Mouse (Mus musculus): ENCODE data around the gene Donson.

Donson gene

DNA sequence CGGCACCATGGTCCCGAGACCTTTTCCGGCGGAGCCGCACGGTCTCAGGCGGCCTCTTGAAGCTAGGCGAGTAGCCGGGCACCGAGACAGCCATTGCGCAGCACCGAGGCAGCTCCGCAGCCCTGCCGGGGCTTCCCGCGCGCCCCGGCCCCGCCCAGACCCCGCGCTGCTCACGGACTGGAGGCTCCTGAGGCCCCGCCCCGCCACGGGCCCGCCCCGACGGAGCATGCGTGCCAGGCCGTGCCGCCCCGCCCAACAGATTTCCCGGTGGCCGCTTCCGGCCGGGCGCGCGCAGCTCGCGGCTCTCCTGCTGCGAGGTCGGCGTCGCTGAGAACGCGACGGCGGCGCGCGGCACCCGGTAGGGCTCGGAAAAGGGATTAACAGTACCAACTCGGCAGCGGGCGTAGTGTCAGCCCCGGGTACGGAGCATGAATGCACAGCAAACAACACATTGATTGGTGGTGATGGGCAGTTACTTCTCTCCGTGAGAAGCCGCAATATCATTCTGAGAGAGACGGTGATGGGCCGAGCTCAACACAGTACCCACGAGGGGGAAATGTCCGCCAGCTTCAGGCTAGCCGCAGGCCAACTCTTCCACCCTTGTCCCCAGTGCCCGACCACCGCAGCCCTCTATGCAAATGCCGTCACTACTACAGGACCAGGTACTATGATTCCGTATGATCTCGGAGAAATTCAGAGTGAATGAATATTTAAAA is at the start of gene Donson:
Gene Donson (minus strand): TSS at position 152 of the 716 bp plus-strand sequence.
- DNase-seq (ENCODE audit: low spot score in 2 of 2), result peak; percentile 91 to 97

DNA sequence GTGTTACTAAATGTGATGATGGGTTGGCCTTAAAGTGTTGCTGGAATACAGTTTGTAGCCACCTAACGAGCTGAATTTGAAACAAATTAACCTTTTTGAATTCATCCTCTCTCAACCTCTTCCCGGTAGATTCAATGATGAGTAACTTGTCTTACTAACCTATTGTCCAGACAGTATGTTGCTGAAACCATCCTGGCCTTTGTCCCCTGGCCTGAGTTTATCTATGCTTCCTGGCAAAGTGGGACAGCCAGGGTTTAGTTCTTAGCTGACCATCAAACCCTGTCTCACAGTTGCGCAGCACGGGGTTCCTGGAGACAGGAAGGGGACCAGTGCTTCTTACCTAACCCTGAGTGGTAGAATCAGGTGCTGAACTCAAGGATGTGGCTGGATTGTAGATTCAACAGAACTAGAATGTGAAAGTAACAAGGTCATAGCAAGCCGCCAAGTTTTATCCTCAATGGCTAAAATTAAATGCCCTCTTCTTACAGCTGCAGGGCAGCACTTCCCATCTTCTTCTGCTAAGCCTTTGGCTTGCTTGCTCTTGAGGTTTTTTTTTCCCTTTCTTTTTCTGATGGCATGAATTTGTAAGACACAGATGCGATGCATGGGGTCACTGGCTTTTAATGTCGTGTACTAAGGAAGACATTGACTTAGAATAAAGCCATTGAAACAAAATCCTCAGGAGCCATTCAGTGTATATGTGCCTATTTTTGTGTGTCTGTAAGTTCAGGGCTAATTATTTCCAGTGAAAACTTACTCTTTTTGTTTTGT is 47.7 kb upstream of the Donson start:
- no peak for DNase-seq (ENCODE audit: low spot score in 2 of 2)

DNA sequence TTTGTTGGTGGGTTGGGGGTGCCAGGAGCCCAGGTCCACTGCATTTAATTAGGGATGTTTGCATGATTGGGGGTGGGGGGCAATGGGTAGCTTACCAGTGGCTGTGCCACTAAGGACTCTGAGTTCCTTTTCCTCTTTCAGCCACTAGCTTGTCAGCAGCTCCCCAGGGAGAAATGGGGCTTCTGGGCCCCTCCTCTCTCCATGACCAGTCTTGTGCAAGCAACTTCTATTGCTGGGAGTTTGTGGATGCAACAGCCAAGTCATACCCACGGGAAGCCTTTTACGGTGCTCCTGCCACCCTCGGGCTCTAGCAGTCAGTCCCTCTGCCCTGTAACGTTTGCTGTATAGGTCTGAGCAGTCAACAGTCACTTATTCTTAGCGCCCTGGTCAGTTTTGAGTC is 46.2 kb upstream of the Donson start:
- no peak for DNase-seq (ENCODE audit: low spot score in 2 of 2)

DNA sequence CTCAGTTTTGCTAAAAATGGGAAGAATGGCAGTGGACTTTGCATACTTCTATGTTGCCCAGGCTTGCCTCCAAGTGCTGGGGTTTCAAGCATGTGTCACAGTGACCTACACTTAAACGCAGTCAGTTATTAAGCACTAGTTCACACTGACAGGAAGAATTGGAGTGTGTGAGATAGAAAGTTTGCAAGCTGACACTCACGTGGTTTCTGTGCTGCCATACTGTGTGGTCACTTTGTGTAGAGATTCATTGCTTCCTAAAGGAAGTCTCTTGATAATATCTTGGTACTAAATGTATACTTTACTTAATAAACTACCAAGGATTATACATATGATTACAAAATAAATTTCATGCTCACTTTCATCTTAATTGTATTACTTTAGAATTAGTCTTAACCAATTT is 44.2 kb upstream of the Donson start:
- DNase-seq (ENCODE audit: low spot score in 2 of 2), result no peak

DNA sequence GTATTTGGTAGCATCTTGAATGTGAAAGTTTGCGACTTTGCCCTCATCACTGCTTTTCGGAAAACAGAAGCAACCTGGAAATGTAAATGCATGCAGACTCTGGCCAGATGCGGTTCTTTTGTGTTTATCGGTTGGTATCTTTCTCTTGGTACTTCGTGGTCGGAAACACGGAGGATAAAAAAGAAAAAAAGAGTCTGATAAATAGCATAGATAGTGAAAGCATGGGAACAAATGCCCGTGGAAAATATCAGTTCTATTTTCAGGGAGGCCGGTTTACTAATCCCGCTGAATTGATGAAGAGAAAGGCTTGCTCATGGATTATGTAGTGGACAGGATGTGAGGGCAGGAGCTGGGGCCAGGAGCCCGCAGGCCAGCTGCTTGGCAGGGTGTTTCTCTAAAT is 41.9 kb upstream of the Donson start:
- DNase-seq (ENCODE audit: low spot score in 2 of 2), result no peak

DNA sequence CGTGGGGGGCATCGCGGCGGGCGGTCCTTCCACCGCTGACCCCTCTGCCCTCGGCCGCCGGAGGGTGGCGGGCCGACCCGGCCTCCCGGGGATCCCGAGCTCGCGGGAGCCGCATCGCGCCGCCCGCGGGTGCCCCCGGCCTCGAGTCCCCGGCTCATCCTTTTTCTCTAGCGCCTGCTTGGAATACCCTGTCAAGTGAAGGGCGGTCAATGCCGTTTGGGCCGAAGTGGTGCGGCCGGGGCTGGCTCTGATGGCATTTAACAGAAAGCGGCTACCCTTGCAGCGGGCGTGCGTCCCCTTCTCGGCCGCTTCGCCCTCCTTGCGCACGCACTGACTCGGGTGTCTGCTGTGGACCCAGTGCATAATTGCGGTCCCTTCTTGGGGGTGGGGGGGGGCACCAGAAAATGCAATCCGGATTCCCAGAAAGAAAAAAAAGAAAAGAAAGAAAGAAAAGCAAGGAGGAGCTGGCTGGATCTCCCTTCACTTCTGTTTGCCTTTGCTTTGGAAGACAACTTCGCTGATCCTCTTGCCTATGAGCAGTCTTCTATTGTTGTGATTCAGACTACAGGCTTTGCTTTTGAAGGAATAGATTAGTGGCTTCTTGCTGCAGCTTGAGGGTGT is 41.4 kb upstream of the Donson start:
- peak; percentile 20 to 23 for DNase-seq (ENCODE audit: low spot score in 2 of 2)

DNA sequence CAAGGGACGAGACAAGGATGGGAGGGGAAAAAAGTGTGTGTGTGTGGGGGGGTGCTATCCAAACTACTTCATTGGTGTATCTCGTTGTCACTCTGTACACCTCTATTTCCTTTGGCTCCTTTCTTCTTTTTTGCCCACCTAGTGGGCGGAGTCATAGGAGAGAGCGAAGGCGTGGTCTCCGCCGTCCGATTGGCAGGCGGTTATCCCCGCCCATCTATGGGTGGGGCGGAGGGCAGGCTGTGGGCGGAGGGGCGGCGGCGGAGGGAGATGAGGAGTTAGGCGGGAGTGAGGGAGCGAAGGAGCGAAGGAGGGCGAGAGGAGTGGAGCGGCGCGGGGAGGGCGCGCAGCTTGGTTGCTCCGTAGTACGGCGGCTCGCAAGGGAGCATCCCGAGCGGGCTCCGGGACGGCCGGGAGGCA is 40.5 kb upstream of the Donson start, which contains the start of gene Itsn1:
Gene Itsn1 (plus strand): TSS at position 216 of the 417 bp plus-strand sequence.
- peak; percentile 97 to 98 for DNase-seq (ENCODE audit: low spot score in 2 of 2)

DNA sequence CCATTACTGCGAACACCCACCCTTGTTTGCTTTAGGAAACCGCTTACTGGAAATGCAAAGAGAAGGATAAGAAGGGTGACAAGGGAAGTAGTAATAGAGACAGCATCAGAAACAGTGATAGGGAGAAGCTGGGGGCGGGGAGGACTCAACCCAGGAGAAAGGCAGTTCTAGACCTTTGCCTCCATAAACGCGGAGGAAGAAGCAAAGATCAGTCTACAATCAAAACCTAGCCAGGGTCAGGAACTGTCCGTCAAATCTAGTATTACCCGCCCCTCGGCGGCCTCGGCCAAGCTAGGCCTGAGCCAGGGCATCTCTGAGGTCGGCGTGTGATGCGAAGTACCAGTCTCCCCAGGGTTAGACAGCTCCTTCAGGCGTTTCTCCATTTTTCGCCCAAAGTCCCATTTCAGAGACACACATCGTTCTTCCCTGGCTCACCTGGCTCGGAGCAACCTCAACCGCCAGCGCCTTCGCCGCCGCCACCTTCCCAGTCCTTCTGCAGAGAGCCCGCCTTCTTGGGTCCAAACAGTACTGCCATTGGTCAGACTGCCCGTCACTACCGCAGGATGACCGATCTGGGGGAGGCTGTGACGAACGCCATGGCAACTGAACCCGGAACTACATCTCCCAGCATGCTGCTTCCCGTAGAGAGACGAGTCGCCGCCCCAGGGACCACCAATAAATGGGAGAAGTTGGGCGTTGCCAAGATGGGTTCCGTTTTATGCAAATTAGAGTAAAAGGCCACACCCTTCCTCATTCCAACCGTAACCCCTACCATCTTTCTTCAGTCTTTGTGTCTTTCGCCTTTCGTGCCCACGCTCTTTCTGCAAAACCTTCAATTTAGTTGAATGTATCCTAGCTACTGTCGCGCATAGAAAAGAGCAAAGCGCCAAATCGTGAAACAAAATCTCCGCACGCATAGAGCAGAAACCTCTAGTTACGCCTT is 39.8 kb upstream of the Donson start, which contains the start of gene Cryzl1:
Gene Cryzl1 (minus strand): TSS at position 853 of the 943 bp plus-strand sequence.
- peak; percentile 85 to 89 for DNase-seq (ENCODE audit: low spot score in 2 of 2)

DNA sequence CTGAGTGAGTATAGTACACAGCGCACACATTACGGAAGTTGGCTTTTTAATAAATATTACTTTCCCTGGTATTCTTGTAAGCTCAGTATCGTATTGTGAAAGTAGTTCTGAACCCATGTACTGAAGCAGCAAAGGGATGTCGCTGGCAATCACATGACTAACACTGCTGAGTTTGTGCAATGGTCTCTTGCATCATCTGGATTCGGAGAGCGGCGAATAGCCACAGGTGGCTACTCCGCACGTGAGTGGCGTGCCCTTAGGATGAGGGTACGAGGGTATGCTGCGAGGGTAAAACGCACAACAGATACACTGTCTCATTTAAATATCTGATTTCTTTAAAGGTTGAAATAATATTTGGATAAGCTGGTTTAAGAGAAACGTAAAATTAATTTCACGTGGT is 38.9 kb upstream of the Donson start:
- no peak for DNase-seq (ENCODE audit: low spot score in 2 of 2)

DNA sequence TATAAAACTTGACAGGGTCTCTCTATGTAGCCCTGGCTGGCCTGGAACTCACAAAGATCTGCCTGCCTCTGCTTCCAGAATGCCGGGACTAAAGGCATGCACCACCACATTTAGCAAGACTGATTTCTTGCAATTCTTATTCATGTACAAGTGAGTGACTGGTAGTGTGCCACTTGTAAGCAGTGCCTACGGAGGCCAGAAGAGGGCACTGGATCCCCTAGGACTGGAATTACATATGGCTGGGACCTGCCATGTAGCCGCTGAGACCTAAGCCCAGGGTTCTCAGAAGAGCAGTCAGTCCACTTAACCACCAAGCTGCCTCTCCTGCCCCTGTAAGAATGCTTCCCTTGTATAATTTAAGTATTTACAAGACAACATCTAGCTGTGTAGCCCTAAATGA is 35.7 kb upstream of the Donson start:
- peak; percentile 21 to 59 for DNase-seq (ENCODE audit: low spot score in 2 of 2)

DNA sequence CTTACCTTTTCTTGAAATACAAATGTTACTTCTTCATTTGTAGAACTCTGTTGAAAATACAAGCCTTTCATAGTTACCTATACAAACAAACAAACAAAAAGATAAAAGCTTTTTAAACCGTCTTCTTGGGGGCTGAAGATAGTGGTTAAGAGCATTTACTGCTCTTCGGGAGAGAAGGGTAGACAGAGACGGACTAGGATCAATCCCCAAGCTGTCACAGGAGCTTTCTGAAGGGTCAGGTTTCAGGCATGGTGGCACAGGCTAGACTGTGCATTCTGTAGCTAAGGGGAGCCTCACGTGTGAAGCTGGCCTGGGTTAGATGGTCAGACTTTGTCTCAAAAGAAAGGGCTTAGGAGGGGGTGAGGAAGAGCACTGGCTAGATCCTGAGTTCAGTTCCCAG is 28.8 kb upstream of the Donson start:
- DNase-seq (ENCODE audit: low spot score in 2 of 2), result no peak

DNA sequence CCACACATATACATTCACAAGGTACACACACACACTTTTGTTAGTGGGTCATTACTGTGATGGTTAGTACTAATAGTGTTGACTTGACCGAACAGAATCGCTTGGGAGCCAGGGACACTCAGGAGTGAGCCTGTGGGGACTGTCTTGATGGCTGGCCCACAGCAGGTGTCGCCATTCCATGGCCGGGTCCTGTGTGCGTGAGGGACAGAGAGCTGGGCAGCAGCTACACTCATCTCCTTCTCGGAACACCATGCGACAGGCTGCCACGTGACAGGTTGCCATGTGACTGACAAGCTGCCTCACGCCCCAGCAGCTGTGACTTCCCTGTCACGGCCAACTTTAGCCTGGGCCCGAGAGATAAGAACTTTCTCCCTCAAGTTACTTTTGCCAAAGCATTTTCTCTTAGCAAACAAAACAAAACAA is 28.4 kb upstream of the Donson start:
- no peak for DNase-seq (ENCODE audit: low spot score in 2 of 2)

DNA sequence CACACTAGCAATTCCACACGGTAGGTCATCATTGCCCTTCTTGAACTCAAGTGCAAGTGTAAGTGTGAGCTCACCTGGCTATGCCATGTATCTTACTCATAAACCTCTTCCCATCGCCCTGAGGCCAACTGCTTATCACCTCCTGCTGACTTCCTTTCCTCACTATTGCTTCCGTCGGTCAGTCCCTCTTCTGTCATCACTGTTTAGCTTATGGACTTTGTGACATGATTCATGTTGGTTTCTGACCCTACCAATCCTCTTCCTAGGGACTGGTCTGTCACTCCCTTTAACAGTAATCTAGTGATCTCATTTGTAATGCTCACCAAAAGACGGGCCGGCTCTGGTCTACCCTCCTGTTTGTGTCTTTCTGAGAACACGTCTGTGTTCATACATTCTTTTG is 21.7 kb upstream of the Donson start:
- no peak for DNase-seq (ENCODE audit: low spot score in 2 of 2)

DNA sequence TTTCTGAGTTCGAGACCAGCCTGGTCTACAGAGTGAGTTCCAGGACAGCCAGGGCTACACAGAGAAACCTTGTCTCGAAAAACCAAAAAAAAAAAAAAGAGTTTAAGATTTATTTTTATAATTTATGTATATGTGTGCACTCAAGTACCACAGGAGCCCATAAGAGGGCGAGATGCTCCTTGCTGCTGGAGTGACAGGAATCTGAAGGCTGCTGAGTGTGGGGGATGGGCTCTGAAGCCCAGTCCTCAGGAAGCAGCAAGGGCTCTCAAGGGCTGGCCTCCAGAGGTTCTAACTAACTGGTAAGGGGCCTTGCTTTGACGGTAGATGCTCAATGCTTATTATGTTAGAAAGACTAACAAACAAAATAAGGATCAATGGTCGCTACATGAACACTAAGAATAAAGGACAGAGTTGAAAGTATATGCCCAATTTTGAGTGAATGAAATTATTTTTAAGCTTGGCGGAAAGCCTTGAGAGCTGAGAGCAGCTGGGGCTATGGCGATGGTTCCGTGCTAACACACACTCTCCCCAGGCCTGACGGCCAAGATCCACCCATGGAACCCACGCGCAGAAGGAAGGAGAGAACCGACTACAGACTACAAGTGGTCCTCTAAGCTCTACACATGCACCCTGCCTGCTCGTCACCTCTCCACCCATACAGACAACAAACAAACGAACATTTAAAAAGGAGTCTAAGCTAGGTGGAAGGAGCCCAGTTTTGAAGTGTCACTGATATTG is 16.2 kb upstream of the Donson start:
- DNase-seq (ENCODE audit: low spot score in 2 of 2), result no peak

DNA sequence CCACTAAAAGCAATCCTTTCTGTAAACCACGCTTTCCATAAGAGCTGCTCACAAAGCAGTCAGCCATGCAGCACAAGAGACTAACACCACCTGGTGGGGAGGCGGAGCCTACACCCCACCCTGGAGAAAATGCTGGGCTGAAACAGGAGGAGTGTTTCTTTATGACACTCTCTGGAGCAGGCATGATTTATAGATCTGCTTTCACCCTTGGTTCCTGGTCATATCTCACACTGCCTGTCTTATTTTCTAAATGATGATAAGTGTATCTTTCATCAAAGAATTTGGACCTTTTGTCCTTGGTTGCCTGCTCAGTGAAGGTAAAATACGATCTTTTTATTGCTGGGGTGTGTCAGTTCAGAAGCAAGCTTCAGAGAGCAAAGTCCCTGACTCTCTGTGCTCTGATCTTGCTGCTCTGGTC is 14.2 kb upstream of the Donson start:
- no peak for DNase-seq (ENCODE audit: low spot score in 2 of 2)

DNA sequence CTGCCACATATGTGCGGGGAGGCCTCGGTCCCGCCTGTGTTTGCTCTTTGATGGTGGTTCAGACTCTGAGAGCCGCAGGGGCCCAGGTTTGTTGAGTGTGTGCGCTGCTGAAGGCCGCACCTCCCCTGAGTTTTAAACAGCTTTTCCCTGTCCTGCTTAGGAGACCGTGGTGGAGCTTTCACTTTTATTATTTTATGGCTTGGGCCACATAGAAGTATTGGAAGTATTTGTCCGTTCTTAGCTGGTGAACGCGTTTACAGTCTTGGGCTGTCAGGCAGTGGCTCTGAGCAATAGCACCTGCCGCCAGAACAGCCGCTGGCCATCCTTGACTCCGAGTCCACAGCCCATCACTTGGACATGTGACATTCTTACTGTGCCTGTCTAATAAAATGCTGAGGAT is 13.3 kb upstream of the Donson start:
- DNase-seq (ENCODE audit: low spot score in 2 of 2), result no peak

DNA sequence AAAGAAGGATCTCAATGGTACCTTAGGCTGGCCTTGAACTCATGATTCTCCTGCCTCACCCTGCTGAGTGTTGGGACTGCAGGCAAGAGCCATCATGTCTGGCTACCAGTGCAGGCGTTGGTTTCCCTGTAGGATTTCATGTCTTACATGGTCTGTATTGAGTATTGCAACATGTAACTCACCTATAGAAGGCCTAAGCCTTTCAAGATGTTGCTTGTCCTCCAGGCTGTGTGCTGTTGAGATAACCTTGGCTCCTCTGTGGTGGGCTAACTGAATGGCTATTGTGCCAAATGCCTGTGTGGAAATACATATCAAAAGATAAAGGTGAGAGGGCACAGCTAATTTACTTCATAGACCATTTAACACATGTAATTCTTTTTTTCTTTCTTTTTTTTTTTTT is 10.4 kb upstream of the Donson start:
- no peak for DNase-seq (ENCODE audit: low spot score in 2 of 2)

DNA sequence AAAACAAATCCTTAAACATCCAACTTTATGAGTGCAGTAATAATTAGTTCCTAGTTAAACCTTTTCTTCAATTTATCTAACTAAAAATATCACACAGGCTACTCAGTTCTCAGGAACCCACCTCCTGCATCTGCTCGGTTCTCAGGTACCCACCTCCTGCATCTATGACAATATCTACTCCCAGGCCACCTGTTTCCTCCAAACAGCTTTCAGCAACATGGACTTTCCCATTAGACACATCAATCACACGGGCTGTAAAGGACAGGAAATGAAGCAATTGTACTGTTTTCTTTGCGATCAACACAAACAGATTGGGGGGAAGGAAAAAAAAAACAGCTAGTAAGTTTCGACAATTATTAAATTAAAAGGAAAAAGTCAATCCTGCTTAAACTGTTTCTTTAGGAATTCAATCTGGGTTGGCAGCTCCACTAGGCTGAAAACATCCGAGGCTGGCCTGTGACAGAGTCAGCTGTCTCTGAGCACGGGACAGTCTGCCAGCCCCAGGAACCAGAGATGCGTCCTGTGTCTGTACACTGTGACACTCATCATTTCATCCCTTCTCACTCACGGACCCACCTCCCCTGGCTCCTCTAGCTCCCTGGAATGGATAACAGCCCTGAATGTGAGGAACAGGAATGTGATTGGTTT is 6.7 kb upstream of the Donson start:
- no peak for DNase-seq (ENCODE audit: low spot score in 2 of 2)

DNA sequence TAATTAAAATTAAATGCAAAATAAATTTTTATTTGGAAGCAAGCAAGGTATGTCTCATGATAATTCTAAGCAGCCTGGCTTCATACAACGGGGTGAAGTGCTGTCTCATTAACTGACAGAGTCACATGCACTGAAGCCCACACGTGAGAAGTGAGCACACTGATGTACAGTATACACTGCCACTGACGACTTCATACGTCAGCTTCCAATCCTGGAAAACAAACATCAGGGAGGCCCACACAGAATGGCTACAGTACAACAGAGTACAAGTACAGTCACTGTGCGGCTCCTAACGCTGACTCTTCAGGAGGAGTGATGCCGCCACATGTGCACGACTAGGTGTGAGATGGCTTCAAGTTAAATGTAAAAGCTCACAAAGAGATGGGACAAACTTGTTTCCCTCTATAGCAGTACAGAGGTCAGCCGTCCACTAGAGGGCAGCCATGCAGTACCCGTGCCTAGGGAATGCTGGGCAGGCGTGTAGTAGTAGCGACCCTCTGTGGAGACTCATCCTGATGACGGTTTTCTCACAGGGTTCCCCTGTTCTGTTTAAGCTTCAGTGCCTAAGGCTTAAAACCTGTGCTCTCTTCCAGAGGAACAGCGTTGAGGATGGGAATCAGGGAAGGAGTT is 6.0 kb upstream of the Donson start:
- DNase-seq (ENCODE audit: low spot score in 2 of 2), result peak; percentile 45 to 62

DNA sequence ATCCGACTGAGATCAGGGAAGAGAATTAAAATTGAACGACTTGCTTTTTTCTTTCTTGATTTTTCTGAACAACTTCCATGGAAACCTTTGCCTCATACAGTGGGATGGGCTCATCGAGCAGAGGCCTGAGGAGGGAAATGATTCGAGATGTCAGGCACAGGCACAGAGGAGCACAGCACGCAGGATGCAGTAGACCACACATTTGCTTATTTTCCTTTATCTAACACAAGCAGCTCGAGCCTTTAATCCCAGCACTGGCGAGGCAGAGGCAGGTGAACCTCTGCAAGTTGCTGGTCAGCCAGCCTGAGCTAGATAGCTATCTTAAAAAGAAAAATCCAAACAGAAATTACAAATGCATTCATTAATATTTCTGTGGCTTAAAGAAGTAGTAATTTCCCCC is 1.2 kb upstream of the Donson start:
- no peak for DNase-seq (ENCODE audit: low spot score in 2 of 2)
